Mouse (Mus musculus) forebrain, embryonic 14.5 days (tissue): ENCODE results near the gene Ssna1. TPM values are rescaled to one million over a fixed set of nuclear protein-coding genes. Genes with fewer than 3 reads are reported as not detected.

Experiments used
- ATAC-seq: fragments of 200-750 bp; cut with Nextera tagmentation; 2 replicates; pipeline ENCODE4 v1.8.0; 2017; ENCODE audit warnings: mild to moderate bottlenecking, moderate library complexity
- DNase-seq: peaks from one replicate; pipeline ENCODE4 v3.0.0-alpha.2; 2015; ENCODE audit warnings: low spot score
- H3K27ac ChIP-seq: fragments of 300-500 bp; sonication (generic); 2 replicates; pipeline ENCODE4 v1.5.1; 2014; ENCODE audit warnings: low read depth, mild to moderate bottlenecking, control low read depth, low read length, moderate library complexity
- H3K27me3 ChIP-seq: fragments of 300-500 bp; sonication (generic); replicated peaks from 2 replicates; pipeline ENCODE4 v1.6.1; 2014; ENCODE audit warnings: low read length, control low read depth, mixed read lengths; ENCODE audit not compliant: control insufficient read depth, insufficient read depth
- H3K36me3 ChIP-seq: fragments of 300-500 bp; sonication (generic); 2 replicates; pipeline ENCODE4 v1.6.1; 2014; ENCODE audit warnings: low read length, control low read depth; ENCODE audit not compliant: control insufficient read depth, insufficient read depth
- H3K4me1 ChIP-seq: fragments of 300-500 bp; sonication (generic); 2 replicates; pipeline ENCODE4 v1.6.1; 2014; ENCODE audit warnings: antibody characterized with exemption, low read length, control low read depth; ENCODE audit not compliant: control insufficient read depth, insufficient read depth
- H3K4me2 ChIP-seq: fragments of 300-500 bp; sonication (generic); 2 replicates; pipeline ENCODE4 v1.6.1; 2014; ENCODE audit warnings: mild to moderate bottlenecking, control low read depth, low read length
- H3K4me3 ChIP-seq: fragments of 300-500 bp; sonication (generic); 2 replicates; pipeline ENCODE4 v1.5.1; 2014; ENCODE audit warnings: low read depth, low read length, control low read depth
- H3K9ac ChIP-seq: fragments of 300-500 bp; sonication (generic); 2 replicates; pipeline ENCODE4 v1.6.1; 2014; ENCODE audit warnings: mild to moderate bottlenecking, low read length, control low read depth, moderate library complexity
- H3K9me3 ChIP-seq: fragments of 300-500 bp; sonication (generic); replicated peaks from 2 replicates; pipeline ENCODE4 v1.6.1; 2016; ENCODE audit warnings: low read length, control low read depth, mixed read lengths; ENCODE audit not compliant: control insufficient read depth
- WGBS: fragments of 180-500 bp; shearing (Covaris S2); extraction: QIAGEN DNeasy Blood & Tissue Kit; methylation state at CpG from one replicate; pipeline ENCODE4 v1.1.7; 2014; 5-methylcytosine and 5-hydroxymethylcytosine counted together
- polyA plus RNA-seq: library from polyadenylated mRNA; unstranded; fragments of >200 nt; fragmentation: Nextera tagmentation; extraction: Ambion mirVana; gene quantifications from 2 replicates; pipeline ENCODE4 v1.2.1, GENCODE M21; 2014

Ssna1 gene
- polyA plus RNA-seq, 1 experiment from 2014 or later = 281 TPM

DNA sequence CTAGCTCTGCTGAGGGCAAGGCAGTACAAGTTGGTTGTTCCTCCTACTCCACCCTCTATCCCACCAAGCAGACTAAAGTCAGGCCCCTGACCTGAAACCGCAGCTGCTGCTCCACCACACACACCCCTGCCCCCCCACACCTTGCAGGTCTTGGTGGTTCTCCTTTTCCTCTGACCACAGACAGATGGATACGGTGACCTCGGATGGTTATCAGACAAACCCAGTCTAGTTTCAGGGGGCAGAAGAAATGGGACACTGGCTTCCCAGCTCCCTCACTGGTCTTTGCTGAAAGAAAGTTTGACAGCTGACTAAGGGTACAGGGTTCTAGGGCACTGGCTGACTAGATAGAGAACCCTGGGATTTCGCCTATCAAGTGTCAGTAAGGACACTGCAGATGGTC lies 38.8 kb downstream of the Ssna1 start:
- H3K27ac ChIP-seq = no peak overlapping the region
- H3K27me3 ChIP-seq = no peaks in the 10 kb centered on the region
- no peak overlapping the region for H3K9ac ChIP-seq
- H3K36me3 ChIP-seq = no peaks in the 10 kb centered on the region
- 81% methylated on average over 4 of the region's 4 CpGs for WGBS
- no peaks in the 10 kb centered on the region for H3K4me1 ChIP-seq
- no peak overlapping the region for H3K4me3 ChIP-seq
- ATAC-seq = no peak
- H3K9me3 ChIP-seq = no peaks in the 10 kb centered on the region
- no peak for DNase-seq
- no peak overlapping the region for H3K4me2 ChIP-seq

DNA sequence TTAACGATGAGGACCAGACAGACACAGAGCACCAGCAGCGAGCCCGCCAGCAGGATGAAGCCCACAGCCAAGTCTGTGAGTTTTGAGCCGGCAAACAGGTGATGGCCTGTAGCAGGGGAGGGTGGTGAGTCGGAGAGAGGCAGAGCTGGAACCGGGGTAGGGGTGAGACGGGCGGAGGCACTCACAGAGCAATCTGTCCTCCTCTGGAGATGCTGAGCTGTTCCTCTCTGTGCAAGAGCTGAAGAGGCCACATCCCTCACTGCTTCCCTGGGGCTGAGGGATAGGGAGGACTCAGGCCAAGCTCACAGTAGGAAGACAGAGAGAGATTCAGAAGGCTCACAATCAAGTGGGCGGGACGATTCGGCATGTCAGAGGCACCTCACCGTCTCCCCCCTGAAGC lies 41.2 kb downstream of the Ssna1 start:
- Histone ChIP-seq H3K4me1 (no peaks in the 10 kb centered on the region), H3K4me2 (no peak overlapping the region), H3K4me3 (no peak overlapping the region), H3K27ac (no peak overlapping the region), H3K27me3 (no peaks in the 10 kb centered on the region), H3K36me3 (no peaks in the 10 kb centered on the region), H3K9ac (no peak overlapping the region), H3K9me3 (no peaks in the 10 kb centered on the region)
- no peak for ATAC-seq
- WGBS = 49% methylated on average over 12 of the region's 12 CpGs
- DNase-seq = no peak

DNA sequence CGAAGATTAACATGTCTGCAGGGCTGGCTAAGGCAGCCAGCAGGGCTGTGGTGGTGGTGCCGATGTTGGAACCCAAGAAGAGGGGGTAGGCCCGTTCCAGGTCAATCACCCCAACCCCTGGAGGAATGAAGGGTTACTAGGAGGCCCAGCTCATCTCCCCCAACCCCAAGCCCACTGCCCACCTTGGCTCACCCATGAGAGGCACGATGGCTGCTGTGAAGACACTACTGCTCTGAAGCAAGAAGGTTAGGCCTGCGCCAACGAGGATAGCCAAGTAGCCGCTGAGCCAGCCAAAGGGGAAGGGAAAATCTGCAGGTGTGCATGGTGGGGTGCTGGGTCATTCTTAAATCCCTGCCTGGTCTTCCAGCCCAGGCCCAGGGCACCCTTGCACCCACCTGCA lies 41.7 kb downstream of the Ssna1 start:
- H3K27me3 ChIP-seq = no peaks in the 10 kb centered on the region
- no peak overlapping the region for H3K4me2 ChIP-seq
- no peak overlapping the region for H3K9ac ChIP-seq
- no peak overlapping the region for H3K27ac ChIP-seq
- H3K36me3 ChIP-seq = no peaks in the 10 kb centered on the region
- no peak overlapping the region for H3K4me3 ChIP-seq
- 89% methylated on average over 7 of the region's 7 CpGs for WGBS
- DNase-seq (no peak), ATAC-seq (no peak)
- peaks cover 2% of the 10 kb centered on the region; the same call in 1 of the 2 replicates for H3K4me1 ChIP-seq
- H3K9me3 ChIP-seq = no peaks in the 10 kb centered on the region

DNA sequence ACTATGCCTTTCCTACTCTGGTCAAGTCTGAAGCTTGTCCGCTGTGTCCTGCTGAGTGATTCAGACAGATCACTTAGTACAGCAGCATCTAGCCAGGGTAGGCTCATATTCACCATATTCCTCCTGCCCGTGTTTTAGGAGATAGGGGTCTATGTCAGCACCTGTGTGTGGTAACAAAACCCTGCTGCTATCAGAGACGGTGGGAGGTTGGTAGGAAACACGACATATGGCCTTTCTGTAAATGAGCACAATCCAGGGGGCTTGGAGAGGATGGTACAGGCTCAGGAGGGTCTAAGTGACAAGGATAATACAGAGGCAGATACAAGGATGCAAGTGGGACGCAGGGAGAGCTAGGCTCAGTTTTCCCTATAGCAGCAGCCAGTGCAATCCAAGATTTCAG lies 42.7 kb downstream of the Ssna1 start:
- H3K36me3 ChIP-seq = no peaks in the 10 kb centered on the region
- H3K9ac ChIP-seq = no peak overlapping the region
- no peaks in the 10 kb centered on the region for H3K27me3 ChIP-seq
- no peak for ATAC-seq
- no peak for DNase-seq
- WGBS = 80% methylated on average over 5 of the region's 5 CpGs
- H3K27ac ChIP-seq = no peak overlapping the region
- H3K9me3 ChIP-seq = no peaks in the 10 kb centered on the region
- H3K4me1 ChIP-seq = peaks cover 5% of the 10 kb centered on the region
- no peak overlapping the region for H3K4me2 ChIP-seq
- H3K4me3 ChIP-seq = no peak overlapping the region

DNA sequence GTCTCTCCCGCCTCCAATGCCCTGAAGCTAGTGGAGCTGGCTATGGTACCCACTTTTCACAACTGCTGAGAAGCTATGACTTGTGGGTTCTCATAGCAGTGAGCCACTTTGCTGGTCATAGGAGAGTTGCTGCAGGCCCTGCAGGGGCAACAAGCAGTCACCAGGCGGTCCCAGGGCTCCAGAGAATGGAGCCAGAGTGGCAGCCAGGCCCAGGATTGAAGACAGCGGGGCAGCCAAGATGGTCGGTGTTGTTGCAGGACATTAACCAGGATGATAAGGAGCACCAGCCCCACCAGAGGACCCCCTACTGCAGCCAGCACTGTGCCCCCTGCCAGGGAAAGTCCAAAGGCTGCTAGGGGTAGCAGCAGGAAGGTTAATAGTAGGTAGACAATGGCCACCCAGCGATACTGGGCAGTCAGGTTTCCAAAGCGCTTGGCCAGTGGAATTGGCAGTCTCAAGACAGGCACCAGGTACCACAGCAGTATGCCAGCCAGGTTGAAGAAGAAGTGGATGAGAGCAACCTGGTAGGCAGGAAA lies 43.2 kb downstream of the Ssna1 start:
- DNase-seq = no peak

DNA sequence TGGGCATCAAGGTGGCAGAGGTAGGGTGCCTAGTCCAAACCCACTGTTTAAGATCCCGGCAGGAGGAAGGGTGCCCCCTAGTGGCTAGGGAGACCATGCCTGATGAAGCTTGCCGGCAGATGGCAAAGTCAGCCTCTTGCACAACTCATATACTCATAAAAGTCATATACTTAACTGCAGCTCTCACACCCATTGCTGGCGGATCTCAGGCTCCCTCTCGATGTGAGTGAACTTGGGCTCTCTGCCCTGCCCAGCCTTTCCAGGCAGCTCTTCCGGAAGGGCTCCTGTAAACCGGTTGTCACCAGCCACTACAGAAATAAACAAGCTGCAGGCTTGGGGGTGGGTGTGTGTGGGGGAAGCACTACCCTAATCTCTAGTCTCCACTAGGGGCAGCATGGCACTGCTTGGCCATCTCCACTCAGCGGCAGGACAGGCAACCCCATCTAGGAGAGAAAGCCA lies 43.8 kb downstream of the Ssna1 start:
- WGBS = 2% methylated on average over 7 of the region's 7 CpGs
- no peaks in the 10 kb centered on the region for H3K27me3 ChIP-seq

More for the DNA sequence above, 43.2 kb downstream of the Ssna1 start:
- Histone ChIP-seq H3K4me1 (peaks cover 5% of the 10 kb centered on the region), H3K4me3 (no peak overlapping the region), H3K27ac (no peak overlapping the region), H3K36me3 (no peaks in the 10 kb centered on the region), H3K27me3 (no peaks in the 10 kb centered on the region), H3K9me3 (no peaks in the 10 kb centered on the region), H3K9ac (no peak overlapping the region), H3K4me2 (no peak overlapping the region)
- WGBS = 66% methylated on average over 6 of the region's 6 CpGs
- ATAC-seq = no peak

DNA sequence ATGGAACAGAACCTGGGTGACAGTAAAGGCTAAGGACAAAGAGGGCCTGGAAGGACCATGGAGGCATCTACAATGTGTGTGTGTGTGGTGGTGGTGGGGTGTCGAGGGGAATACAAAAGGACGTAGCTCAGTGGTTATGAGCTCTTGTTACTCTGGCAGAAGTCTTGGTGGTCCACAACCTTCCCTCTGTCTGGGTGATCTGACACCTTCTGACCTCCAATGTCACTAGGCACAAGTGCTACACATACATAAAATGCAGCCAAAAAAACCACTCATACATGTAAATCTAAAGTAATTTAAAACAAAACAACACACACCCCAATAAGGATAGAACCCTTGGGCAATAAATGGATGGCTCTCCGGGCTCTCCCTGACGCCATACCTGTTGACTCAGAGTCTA lies 44.8 kb downstream of the Ssna1 start:
- Histone ChIP-seq H3K4me3 (no peak overlapping the region), H3K4me1 (peaks cover 12% of the 10 kb centered on the region), H3K9ac (no peak overlapping the region), H3K27me3 (no peaks in the 10 kb centered on the region), H3K27ac (no peak overlapping the region), H3K4me2 (no peak overlapping the region), H3K9me3 (no peaks in the 10 kb centered on the region), H3K36me3 (no peaks in the 10 kb centered on the region)
- no peak for ATAC-seq
- no peak for DNase-seq
- WGBS = 85% methylated on average over 4 of the region's 4 CpGs

More for the DNA sequence above, 43.8 kb downstream of the Ssna1 start:
- H3K27ac ChIP-seq = peak overlapping the region; percentile 58
- ATAC-seq = no peak
- no peaks in the 10 kb centered on the region for H3K9me3 ChIP-seq
- H3K4me1 ChIP-seq = peaks cover 8% of the 10 kb centered on the region
- 0 out of 2 replicates have a peak overlapping the region, but pooled peaks have one; percentile 37 for H3K9ac ChIP-seq
- no peaks in the 10 kb centered on the region for H3K36me3 ChIP-seq
- peak overlapping the region; percentile 15; the same call in 1 of the 2 replicates for H3K4me3 ChIP-seq
- peak overlapping the region; percentile 41 for H3K4me2 ChIP-seq
- peak; percentile 91 for DNase-seq

DNA sequence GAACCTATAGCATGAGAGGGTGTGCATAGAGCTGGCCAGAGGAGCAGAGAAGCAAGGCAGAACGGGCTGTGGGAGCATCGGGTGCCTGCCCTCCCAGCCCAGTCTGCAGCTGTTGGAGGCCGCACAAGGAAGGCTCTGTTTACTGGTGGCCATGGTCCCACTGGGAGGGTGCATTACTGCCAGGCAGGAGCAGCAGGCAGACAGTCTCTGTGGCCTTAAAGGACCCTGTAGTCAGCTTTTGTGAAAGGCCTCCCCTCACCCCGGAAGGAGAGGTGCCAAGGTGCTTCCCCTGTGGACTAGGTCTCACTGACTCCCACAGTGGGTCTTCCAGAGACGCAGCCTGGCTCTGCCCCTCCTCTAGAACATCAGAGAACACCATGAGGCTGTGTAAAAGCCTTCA lies 45.4 kb downstream of the Ssna1 start:
- ATAC-seq = no peak

DNA sequence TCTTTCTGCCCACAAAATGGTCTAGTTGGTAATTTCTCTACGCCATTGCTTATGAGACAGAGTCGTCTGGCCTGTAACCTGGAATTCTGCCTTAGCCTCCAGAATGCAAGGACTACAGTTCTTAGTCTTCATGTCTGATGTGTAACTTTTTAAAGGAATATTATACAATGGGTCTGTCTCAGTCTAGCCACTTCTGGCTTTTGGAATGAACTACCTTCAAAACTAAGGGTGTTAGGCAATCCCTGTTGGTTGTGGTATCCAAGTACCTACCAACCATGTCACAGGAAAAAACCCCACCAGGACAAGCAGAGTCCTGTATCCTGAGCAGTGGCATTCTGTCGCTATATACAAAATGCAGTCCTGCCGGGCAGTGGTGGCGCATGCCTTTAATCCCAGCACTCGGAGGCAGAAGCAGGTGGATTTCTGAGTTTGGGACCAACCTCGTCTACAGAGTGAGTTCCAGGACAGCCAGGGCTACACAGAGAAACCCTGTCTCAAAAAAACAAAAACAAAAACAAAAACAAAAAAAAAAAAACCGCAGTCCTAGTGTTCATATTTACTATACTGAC lies 46.3 kb downstream of the Ssna1 start:
- H3K4me2 ChIP-seq = peak overlapping the region; percentile 46
- no peak for DNase-seq
- no peak for ATAC-seq
- peak overlapping the region; percentile 98; the same call in 1 of the 2 replicates for H3K27ac ChIP-seq
- H3K36me3 ChIP-seq = peaks cover 8% of the 10 kb centered on the region; the same call in 1 of the 2 replicates
- 77% methylated on average over 8 of the region's 8 CpGs for WGBS
- no peaks in the 10 kb centered on the region for H3K27me3 ChIP-seq
- no peak overlapping the region for H3K9ac ChIP-seq
- H3K4me3 ChIP-seq = no peak overlapping the region
- no peaks in the 10 kb centered on the region for H3K9me3 ChIP-seq
- H3K4me1 ChIP-seq = peaks cover 12% of the 10 kb centered on the region

More for the DNA sequence above, 45.4 kb downstream of the Ssna1 start:
- Histone ChIP-seq H3K9me3 (no peaks in the 10 kb centered on the region), H3K27me3 (no peaks in the 10 kb centered on the region), H3K4me3 (no peak overlapping the region), H3K27ac (no peak overlapping the region), H3K4me1 (peaks cover 12% of the 10 kb centered on the region), H3K36me3 (peaks cover 2% of the 10 kb centered on the region; the same call in 1 of the 2 replicates), H3K9ac (no peak overlapping the region), H3K4me2 (no peak overlapping the region)
- no peak for DNase-seq
- WGBS = 90% methylated on average over 5 of the region's 5 CpGs
